Mouse (Mus musculus) liver, adult (tissue): ENCODE data around the gene Gm49378.

Source experiments
- GATA4 ChIP-seq: IDR thresholded peaks from 2 replicates; pipeline ENCODE4 v1.6.1; 2014; ENCODE audit warnings: mild to moderate bottlenecking, low read length; ENCODE audit not compliant: insufficient replicate concordance

Gene Gm49378

GRCm38 (mm10) chr14:55584702-55585565 lies 52.8 kb downstream of the Gm49378 start, which contains the start of gene Emc9:
TSS of gene Emc9 (minus strand) at chr14:55585302.
- peak; percentile 24; the same call in 1 of the 2 replicates for TF ChIP-seq GATA4

GRCm38 (mm10) chr14:55584303-55584701 lies 53.4 kb downstream of the Gm49378 start:
- TF ChIP-seq GATA4, result no peak

GRCm38 (mm10) chr14:55581981-55582681 lies 55.6 kb downstream of the Gm49378 start:
- no peak for TF ChIP-seq GATA4

GRCm38 (mm10) chr14:55580731-55581130 lies 57.0 kb downstream of the Gm49378 start:
- no peak for TF ChIP-seq GATA4

GRCm38 (mm10) chr14:55579511-55580496 lies 57.9 kb downstream of the Gm49378 start:
- TF ChIP-seq GATA4, result no peak
